Mouse (Mus musculus) ZHBTc4 (cell line): Measurements from ENCODE around the gene Enah.

ENCODE experiments used
- DNase-seq: peaks from one replicate; pipeline ENCODE4 v3.0.0-alpha.2; 2011; ENCODE audit warnings: low read depth, low spot score

Gene Enah

GRCm38 (mm10) chr1:182019926-182020801, at the start of gene Enah:
TSS of gene Enah (minus strand) at chr1:182019990.
- peak; percentile 78 for DNase-seq

GRCm38 (mm10) chr1:182068136-182068535, 48.3 kb upstream of the Enah start:
- peak; percentile 44 for DNase-seq

- DNase-seq: no peak
Observed at GRCm38 (mm10) chr1:182066527-182067465, 47.0 kb upstream of the Enah start.

GRCm38 (mm10) chr1:182063716-182064115, 43.9 kb upstream of the Enah start:
- DNase-seq: peak; percentile 75

- DNase-seq: no peak
Observed at GRCm38 (mm10) chr1:182062801-182063200, 43.0 kb upstream of the Enah start.

GRCm38 (mm10) chr1:182061203-182061602, 41.4 kb upstream of the Enah start:
- DNase-seq: no peak

GRCm38 (mm10) chr1:182059806-182060205, 40.0 kb upstream of the Enah start:
- DNase-seq: no peak

- no peak for DNase-seq
Observed at GRCm38 (mm10) chr1:182057998-182058397, 38.2 kb upstream of the Enah start.

- DNase-seq: peak; percentile 82
Observed at GRCm38 (mm10) chr1:182055122-182055521, 35.3 kb upstream of the Enah start.

- no peak for DNase-seq
Observed at GRCm38 (mm10) chr1:182054651-182055050, 34.9 kb upstream of the Enah start.

GRCm38 (mm10) chr1:182052973-182053372, 33.2 kb upstream of the Enah start:
- DNase-seq: no peak

GRCm38 (mm10) chr1:182052385-182052784, 32.6 kb upstream of the Enah start:
- no peak for DNase-seq

GRCm38 (mm10) chr1:182049813-182050212, 30.0 kb upstream of the Enah start:
- DNase-seq: no peak

- no peak for DNase-seq
Observed at GRCm38 (mm10) chr1:182048101-182048500, 28.3 kb upstream of the Enah start.

- no peak for DNase-seq
Observed at GRCm38 (mm10) chr1:182047016-182047690, 27.4 kb upstream of the Enah start.

GRCm38 (mm10) chr1:182045208-182045607, 25.4 kb upstream of the Enah start:
- DNase-seq: no peak

- peak; percentile 78 for DNase-seq
Observed at GRCm38 (mm10) chr1:182040538-182040937, 20.7 kb upstream of the Enah start.

GRCm38 (mm10) chr1:182031757-182032156, 12.0 kb upstream of the Enah start:
- no peak for DNase-seq

GRCm38 (mm10) chr1:182031066-182031465, 11.3 kb upstream of the Enah start:
- DNase-seq: peak; percentile 64

GRCm38 (mm10) chr1:182029989-182030649, 10.3 kb upstream of the Enah start:
- peak; percentile 88 for DNase-seq
